Mouse (Mus musculus) neural tube, embryonic 14.5 days (tissue): ENCODE data around the gene Dll4. TPM values are rescaled to one million over a fixed set of nuclear protein-coding genes. Genes with fewer than 3 reads are reported as not detected.

ENCODE experiments used
- ATAC-seq: fragments of 200-750 bp; cut with Nextera tagmentation; 2 replicates; pipeline ENCODE4 v1.8.0; 2017; ENCODE audit warnings: low read depth, mild to moderate bottlenecking, moderate TSS enrichment, moderate library complexity
- H3K27ac ChIP-seq: fragments of 300-500 bp; sonication (generic); 2 replicates; pipeline ENCODE4 v1.5.1; 2014; ENCODE audit warnings: low read depth, mild to moderate bottlenecking, control low read depth, low read length, moderate library complexity, mixed read lengths
- H3K27me3 ChIP-seq: fragments of 300-500 bp; sonication (generic); 2 replicates; pipeline ENCODE4 v1.6.1; 2014; ENCODE audit warnings: low read length; ENCODE audit not compliant: control insufficient read depth, insufficient read depth
- H3K36me3 ChIP-seq: fragments of 300-500 bp; sonication (generic); 2 replicates; pipeline ENCODE4 v1.6.1; 2014; ENCODE audit warnings: low read length, mixed read lengths; ENCODE audit not compliant: control insufficient read depth, insufficient read depth
- H3K4me1 ChIP-seq: fragments of 300-500 bp; sonication (generic); 2 replicates; pipeline ENCODE4 v1.6.1; 2014; ENCODE audit warnings: low read length; ENCODE audit not compliant: control insufficient read depth, insufficient read depth
- H3K4me2 ChIP-seq: fragments of 300-500 bp; sonication (generic); 2 replicates; pipeline ENCODE4 v1.6.1; 2014; ENCODE audit warnings: mild to moderate bottlenecking, low read depth, low read length, control low read depth
- H3K4me3 ChIP-seq: fragments of 300-500 bp; sonication (generic); 2 replicates; pipeline ENCODE4 v1.5.1; 2014; ENCODE audit warnings: low read depth, low read length, control low read depth, mixed read lengths
- H3K9ac ChIP-seq: fragments of 300-500 bp; sonication (generic); replicated peaks from 2 replicates; pipeline ENCODE4 v1.6.1; 2014; ENCODE audit warnings: low read depth, mild to moderate bottlenecking, control low read depth, low read length, mixed read lengths
- H3K9me3 ChIP-seq: fragments of 300-500 bp; sonication (generic); 2 replicates; pipeline ENCODE4 v1.6.1; 2016; ENCODE audit warnings: low read length; ENCODE audit not compliant: control insufficient read depth
- WGBS: fragments of 180-500 bp; shearing (Covaris S2); extraction: QIAGEN DNeasy Blood & Tissue Kit; methylation state at CpG from one replicate; pipeline ENCODE4 v1.1.7; 2014; 5-methylcytosine and 5-hydroxymethylcytosine counted together
- polyA plus RNA-seq: library from polyadenylated mRNA; unstranded; fragments of >200 nt; fragmentation: Nextera tagmentation; extraction: Ambion mirVana; gene quantifications from 2 replicates; pipeline ENCODE4 v1.2.1, GENCODE M21; 2014

Dll4 gene
- polyA plus RNA-seq, 1 experiment from 2014 or later = 2.1 TPM

GRCm38 (mm10) chr2:119356310-119356709, 30.7 kb downstream of the Dll4 start:
- H3K4me3 ChIP-seq = no peak overlapping the region
- H3K4me2 ChIP-seq = no peak overlapping the region
- H3K9ac ChIP-seq = no peak overlapping the region
- peaks cover 3% of the 10 kb centered on the region; the same call in 1 of the 2 replicates for H3K9me3 ChIP-seq
- no peaks in the 10 kb centered on the region for H3K36me3 ChIP-seq
- no peaks in the 10 kb centered on the region for H3K27me3 ChIP-seq
- ATAC-seq = no peak
- 0 out of 2 replicates have a peak, but pooled peaks cover 2% of the 10 kb centered on the region for H3K4me1 ChIP-seq
- H3K27ac ChIP-seq = no peak overlapping the region

- Histone ChIP-seq H3K27ac (no peak overlapping the region), H3K27me3 (no peaks in the 10 kb centered on the region), H3K4me2 (no peak overlapping the region), H3K4me3 (no peak overlapping the region), H3K36me3 (no peaks in the 10 kb centered on the region), H3K4me1 (no peaks in the 10 kb centered on the region), H3K9ac (no peak overlapping the region), H3K9me3 (peaks cover 7% of the 10 kb centered on the region)
- ATAC-seq = no peak
- WGBS = 96% methylated on average over 5 of the region's 5 CpGs
Observed at GRCm38 (mm10) chr2:119356805-119357204, 31.2 kb downstream of the Dll4 start.

DNA sequence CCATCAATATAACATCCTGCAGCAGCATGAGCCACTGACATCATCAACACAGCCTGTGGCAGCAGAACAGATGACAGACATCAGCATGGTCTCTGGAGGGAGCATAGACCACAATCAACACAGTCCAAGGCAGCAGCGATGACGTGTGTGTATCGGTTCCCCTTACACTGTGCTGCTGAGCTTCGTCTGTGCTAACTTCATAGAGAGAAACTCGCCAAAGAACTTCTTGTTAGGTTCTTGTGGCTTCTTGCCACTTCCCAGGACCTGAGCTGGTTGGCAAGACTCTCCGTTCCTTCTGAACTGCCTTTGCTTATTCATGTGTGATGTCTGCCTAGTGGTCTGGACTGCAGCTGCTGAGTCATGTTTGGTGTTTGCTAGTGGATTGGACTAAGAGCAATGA, 32.7 kb downstream of the Dll4 start:
- no peaks in the 10 kb centered on the region for H3K4me1 ChIP-seq
- no peaks in the 10 kb centered on the region for H3K36me3 ChIP-seq
- peaks cover 10% of the 10 kb centered on the region for H3K9me3 ChIP-seq
- H3K9ac ChIP-seq = no peak overlapping the region
- no peaks in the 10 kb centered on the region for H3K27me3 ChIP-seq
- WGBS = 86% methylated on average over 6 of the region's 6 CpGs
- no peak for ATAC-seq
- H3K27ac ChIP-seq = no peak overlapping the region
- no peak overlapping the region for H3K4me2 ChIP-seq
- no peak overlapping the region for H3K4me3 ChIP-seq

DNA sequence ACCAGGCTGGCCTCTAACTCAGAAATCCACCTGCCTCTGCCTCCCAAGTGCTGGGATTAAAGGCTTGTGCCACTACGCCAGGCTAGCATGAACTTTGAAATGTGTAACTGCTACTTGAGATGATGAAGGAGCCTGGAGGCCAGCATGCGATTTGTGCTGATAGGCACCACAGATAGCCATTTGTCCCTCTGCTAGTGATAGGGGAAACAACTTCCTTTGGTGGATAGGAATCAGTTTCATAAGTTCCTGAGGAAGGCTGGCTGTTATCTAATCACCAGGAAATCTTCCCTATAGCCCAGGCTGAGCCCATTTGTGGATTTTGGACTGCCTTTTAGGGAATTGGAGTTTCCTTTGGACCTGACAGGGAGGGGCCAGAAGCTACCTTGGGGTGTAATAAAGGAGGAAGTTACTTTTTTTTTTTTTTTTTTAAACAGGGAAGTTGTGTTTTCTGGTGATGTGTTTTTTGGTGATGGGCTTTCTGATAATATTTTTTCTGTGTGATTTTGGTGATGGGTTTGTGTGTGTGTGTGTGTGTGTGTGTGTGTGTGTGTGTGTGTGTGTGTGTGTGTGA, 34.2 kb downstream of the Dll4 start:
- no peak overlapping the region for H3K27ac ChIP-seq
- no peak overlapping the region for H3K4me3 ChIP-seq
- H3K9ac ChIP-seq = no peak overlapping the region
- H3K27me3 ChIP-seq = no peaks in the 10 kb centered on the region
- H3K9me3 ChIP-seq = peaks cover 10% of the 10 kb centered on the region
- H3K4me2 ChIP-seq = no peak overlapping the region
- ATAC-seq = no peak
- no peaks in the 10 kb centered on the region for H3K36me3 ChIP-seq
- 87% methylated on average over 2 of the region's 2 CpGs for WGBS
- H3K4me1 ChIP-seq = no peaks in the 10 kb centered on the region

- Histone ChIP-seq H3K9me3 (peaks cover 10% of the 10 kb centered on the region), H3K36me3 (no peaks in the 10 kb centered on the region), H3K9ac (no peak overlapping the region), H3K27ac (no peak overlapping the region), H3K27me3 (no peaks in the 10 kb centered on the region), H3K4me2 (no peak overlapping the region), H3K4me1 (no peaks in the 10 kb centered on the region), H3K4me3 (no peak overlapping the region)
- 88% methylated on average over 3 of the region's 3 CpGs for WGBS
- ATAC-seq = no peak
Observed at GRCm38 (mm10) chr2:119364969-119365368, 39.4 kb downstream of the Dll4 start.

- Histone ChIP-seq H3K4me3 (no peak overlapping the region), H3K9me3 (no peaks in the 10 kb centered on the region), H3K36me3 (peaks cover 9% of the 10 kb centered on the region), H3K27me3 (no peaks in the 10 kb centered on the region), H3K4me1 (no peaks in the 10 kb centered on the region), H3K4me2 (no peak overlapping the region), H3K9ac (no peak overlapping the region), H3K27ac (no peak overlapping the region)
- no peak for ATAC-seq
- WGBS = 80% methylated on average over 3 of the region's 3 CpGs
Observed at GRCm38 (mm10) chr2:119367346-119367745, 41.8 kb downstream of the Dll4 start.

GRCm38 (mm10) chr2:119370116-119370515, 44.5 kb downstream of the Dll4 start:
- Histone ChIP-seq H3K27ac (no peak overlapping the region), H3K4me3 (no peak overlapping the region), H3K36me3 (peaks cover 28% of the 10 kb centered on the region), H3K4me2 (no peak overlapping the region), H3K9ac (no peak overlapping the region), H3K27me3 (no peaks in the 10 kb centered on the region), H3K9me3 (no peaks in the 10 kb centered on the region), H3K4me1 (no peaks in the 10 kb centered on the region)
- WGBS = 96% methylated on average over 10 of the region's 10 CpGs
- no peak for ATAC-seq

DNA sequence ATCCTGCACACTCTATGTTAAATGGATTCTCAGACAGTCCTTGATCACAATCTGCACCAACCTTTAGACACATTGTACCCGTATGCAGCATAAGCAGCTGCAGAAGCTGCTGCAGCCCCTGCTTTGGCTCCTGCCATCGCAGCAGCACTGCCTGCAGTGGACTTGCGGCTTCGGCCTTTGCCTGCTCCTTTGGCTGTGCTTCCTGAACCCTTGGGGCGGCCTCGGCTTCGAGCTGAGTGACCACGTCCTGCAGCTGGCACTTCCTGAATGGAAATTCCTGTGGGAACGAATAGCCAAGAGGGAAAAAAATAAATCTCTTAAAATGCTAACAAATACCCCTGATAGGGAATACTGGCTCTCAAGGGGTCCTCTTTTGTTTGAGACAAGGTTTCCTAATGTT, 51.7 kb downstream of the Dll4 start:
- WGBS = 86% methylated on average over 9 of the region's 9 CpGs
- ATAC-seq = no peak
- no peak overlapping the region for H3K4me3 ChIP-seq
- H3K27ac ChIP-seq = no peak overlapping the region
- H3K27me3 ChIP-seq = no peaks in the 10 kb centered on the region
- H3K9me3 ChIP-seq = no peaks in the 10 kb centered on the region
- peaks cover 66% of the 10 kb centered on the region for H3K36me3 ChIP-seq
- no peak overlapping the region for H3K4me2 ChIP-seq
- H3K9ac ChIP-seq = no peak overlapping the region
- H3K4me1 ChIP-seq = no peaks in the 10 kb centered on the region

DNA sequence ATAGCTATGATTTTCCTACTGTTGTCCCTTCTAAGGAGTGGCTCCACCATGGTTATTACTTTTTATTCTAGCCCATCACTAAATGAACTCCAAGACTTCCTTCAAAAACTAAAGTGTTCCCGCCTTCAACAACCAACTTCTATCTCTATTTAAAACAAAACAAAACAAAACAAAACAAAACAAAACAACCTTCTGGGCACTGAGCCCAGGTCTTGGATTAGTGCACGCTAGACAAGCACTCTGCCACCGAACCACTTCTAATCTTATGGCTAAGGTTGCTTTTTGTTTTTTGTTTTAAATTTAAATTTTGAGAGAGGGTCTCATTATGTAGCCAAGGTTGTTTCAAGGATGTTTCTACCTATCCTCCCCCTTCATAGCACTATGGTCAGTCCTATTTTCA, 52.2 kb downstream of the Dll4 start:
- Histone ChIP-seq H3K27ac (no peak overlapping the region), H3K9me3 (no peaks in the 10 kb centered on the region), H3K4me2 (no peak overlapping the region), H3K9ac (no peak overlapping the region), H3K4me3 (no peak overlapping the region), H3K36me3 (peaks cover 65% of the 10 kb centered on the region), H3K4me1 (no peaks in the 10 kb centered on the region), H3K27me3 (no peaks in the 10 kb centered on the region)
- ATAC-seq = no peak
- 80% methylated on average over 3 of the region's 3 CpGs for WGBS
